Mouse (Mus musculus) hindbrain, embryonic 11.5 days (tissue): ENCODE data around the gene Trpm6. TPM values are rescaled to one million over a fixed set of nuclear protein-coding genes. Genes with fewer than 3 reads are reported as not detected.

Experiments used
- ATAC-seq: fragments of 200-750 bp; cut with Nextera tagmentation; 2 replicates; pipeline ENCODE4 v1.8.0; 2017; ENCODE audit warnings: mild to moderate bottlenecking, moderate TSS enrichment, moderate library complexity; ENCODE audit not compliant: low FRiP score
- DNase-seq: peaks from one replicate; pipeline ENCODE4 v3.0.0-alpha.2; 2015; ENCODE audit warnings: low spot score
- H3K27ac ChIP-seq: fragments of 300-500 bp; sonication (generic); 2 replicates; pipeline ENCODE4 v1.5.1; 2014; ENCODE audit warnings: mild to moderate bottlenecking, low read depth, low read length
- H3K27me3 ChIP-seq: fragments of 300-500 bp; sonication (generic); 2 replicates; pipeline ENCODE4 v1.6.1; 2014; ENCODE audit warnings: mild to moderate bottlenecking, low read length, moderate library complexity, mixed read lengths; ENCODE audit not compliant: control insufficient read depth, insufficient read depth
- H3K36me3 ChIP-seq: fragments of 300-500 bp; sonication (generic); 2 replicates; pipeline ENCODE4 v1.6.1; 2014; ENCODE audit warnings: mild to moderate bottlenecking, low read length, moderate library complexity, mixed read lengths; ENCODE audit not compliant: control insufficient read depth, insufficient read depth
- H3K4me1 ChIP-seq: fragments of 300-500 bp; sonication (generic); replicated peaks from 2 replicates; pipeline ENCODE4 v1.6.1; 2014; ENCODE audit warnings: low read length, mixed read lengths; ENCODE audit not compliant: control insufficient read depth, insufficient read depth
- H3K4me2 ChIP-seq: fragments of 300-500 bp; sonication (generic); replicated peaks from 2 replicates; pipeline ENCODE4 v1.6.1; 2014; ENCODE audit warnings: mild to moderate bottlenecking, low read depth, low read length
- H3K4me3 ChIP-seq: fragments of 300-500 bp; sonication (generic); 2 replicates; pipeline ENCODE4 v1.5.1; 2014; ENCODE audit warnings: low read depth, low read length
- H3K9ac ChIP-seq: fragments of 300-500 bp; sonication (generic); 2 replicates; pipeline ENCODE4 v1.6.1; 2014; ENCODE audit warnings: low read depth, low read length
- H3K9me3 ChIP-seq: fragments of 300-500 bp; sonication (generic); 2 replicates; pipeline ENCODE4 v1.6.1; 2016; ENCODE audit warnings: low read length; ENCODE audit not compliant: control insufficient read depth
- whole genome bisulfite sequencing: fragments of 180-500 bp; shearing (Covaris S2); extraction: QIAGEN DNeasy Blood & Tissue Kit; methylation state at CpG from one replicate; pipeline ENCODE4 v1.1.7; 2014; 5-methylcytosine and 5-hydroxymethylcytosine counted together
- polyA plus RNA-seq: library from polyadenylated mRNA; unstranded; fragments of >200 nt; fragmentation: Nextera tagmentation; extraction: Ambion mirVana; gene quantifications from 2 replicates; pipeline ENCODE4 v1.2.1, GENCODE M21; 2014

Trpm6 gene
- polyA plus RNA-seq, 1 experiment from 2014 or later: 0.43 TPM

GRCm38 (mm10) chr19:18799646-18800045, 49.9 kb downstream of the Trpm6 start:
- 70% methylated on average over 1 of the region's 1 CpGs for WGBS
- Histone ChIP-seq H3K4me1 (no peaks in the 10 kb centered on the region), H3K27ac (no peak overlapping the region), H3K4me2 (no peak overlapping the region), H3K9ac (no peak overlapping the region), H3K36me3 (no peaks in the 10 kb centered on the region), H3K9me3 (no peaks in the 10 kb centered on the region), H3K4me3 (no peak overlapping the region), H3K27me3 (no peaks in the 10 kb centered on the region)
- ATAC-seq: no peak
- no peak for DNase-seq

DNA sequence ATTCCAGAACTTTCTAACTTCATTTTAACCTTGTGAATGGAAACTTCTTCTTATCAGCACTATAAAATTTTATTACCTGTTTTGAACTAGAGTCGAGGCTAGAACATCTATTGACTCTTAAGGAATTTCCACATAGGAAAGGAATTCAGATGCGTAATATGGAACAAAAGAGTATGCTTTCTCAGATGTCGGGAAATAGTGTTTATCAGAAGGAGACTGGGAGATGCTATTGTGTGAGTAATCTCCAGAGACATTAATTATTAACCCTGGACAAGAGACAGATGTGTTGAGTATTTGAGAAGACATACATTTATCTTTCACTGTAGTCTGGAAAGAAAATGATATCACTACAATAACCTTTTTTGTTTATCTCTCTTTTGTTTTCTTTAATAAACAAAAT, 61.5 kb downstream of the Trpm6 start:
- Histone ChIP-seq H3K36me3 (no peaks in the 10 kb centered on the region), H3K4me1 (no peaks in the 10 kb centered on the region), H3K27ac (no peak overlapping the region), H3K27me3 (no peaks in the 10 kb centered on the region), H3K9me3 (no peaks in the 10 kb centered on the region), H3K9ac (no peak overlapping the region), H3K4me2 (no peak overlapping the region), H3K4me3 (no peak overlapping the region)
- ATAC-seq: no peak
- no peak for DNase-seq
- WGBS: 81% methylated on average over 3 of the region's 3 CpGs

- no peak for DNase-seq
- Histone ChIP-seq H3K4me3 (no peak overlapping the region), H3K9me3 (no peaks in the 10 kb centered on the region), H3K4me1 (no peaks in the 10 kb centered on the region), H3K27me3 (no peaks in the 10 kb centered on the region), H3K27ac (no peak overlapping the region), H3K36me3 (no peaks in the 10 kb centered on the region), H3K9ac (no peak overlapping the region), H3K4me2 (no peak overlapping the region)
- 81% methylated on average over 13 of the region's 13 CpGs for WGBS
- no peak for ATAC-seq
Measured at GRCm38 (mm10) chr19:18815170-18815569, 65.4 kb downstream of the Trpm6 start.

GRCm38 (mm10) chr19:18817425-18817824, 67.6 kb downstream of the Trpm6 start:
- H3K4me2 ChIP-seq: no peak overlapping the region
- no peaks in the 10 kb centered on the region for H3K9me3 ChIP-seq
- no peak for ATAC-seq
- DNase-seq: no peak
- no peaks in the 10 kb centered on the region for H3K4me1 ChIP-seq
- WGBS: 80% methylated on average over 2 of the region's 2 CpGs
- H3K36me3 ChIP-seq: no peaks in the 10 kb centered on the region
- H3K4me3 ChIP-seq: no peak overlapping the region
- H3K9ac ChIP-seq: no peak overlapping the region
- H3K27me3 ChIP-seq: no peaks in the 10 kb centered on the region
- no peak overlapping the region for H3K27ac ChIP-seq

- H3K36me3 ChIP-seq: no peaks in the 10 kb centered on the region
- WGBS: 82% methylated on average over 2 of the region's 2 CpGs
- no peaks in the 10 kb centered on the region for H3K4me1 ChIP-seq
- no peaks in the 10 kb centered on the region for H3K9me3 ChIP-seq
- H3K4me3 ChIP-seq: no peak overlapping the region
- no peak overlapping the region for H3K4me2 ChIP-seq
- no peaks in the 10 kb centered on the region for H3K27me3 ChIP-seq
- ATAC-seq (no peak), DNase-seq (no peak)
- H3K27ac ChIP-seq: no peak overlapping the region
- H3K9ac ChIP-seq: no peak overlapping the region
Measured at GRCm38 (mm10) chr19:18828601-18829000, 78.8 kb downstream of the Trpm6 start.

- Histone ChIP-seq H3K27me3 (no peaks in the 10 kb centered on the region), H3K27ac (no peak overlapping the region), H3K4me2 (no peak overlapping the region), H3K36me3 (no peaks in the 10 kb centered on the region), H3K9me3 (no peaks in the 10 kb centered on the region), H3K4me1 (no peaks in the 10 kb centered on the region), H3K9ac (no peak overlapping the region), H3K4me3 (no peak overlapping the region)
- WGBS: 91% methylated on average over 3 of the region's 3 CpGs
- no peak for DNase-seq
- ATAC-seq: no peak
Measured at GRCm38 (mm10) chr19:18831196-18831595, 81.4 kb downstream of the Trpm6 start.

GRCm38 (mm10) chr19:18834971-18835370, 85.2 kb downstream of the Trpm6 start:
- no peak overlapping the region for H3K4me3 ChIP-seq
- peak; percentile 76 for DNase-seq
- WGBS: 15% methylated on average over 6 of the region's 6 CpGs
- no peak overlapping the region for H3K9ac ChIP-seq
- no peak overlapping the region for H3K4me2 ChIP-seq
- no peaks in the 10 kb centered on the region for H3K27me3 ChIP-seq
- H3K27ac ChIP-seq: no peak overlapping the region
- H3K4me1 ChIP-seq: no peaks in the 10 kb centered on the region
- ATAC-seq: peak; percentile 35; the same call in 1 of the 2 replicates
- no peaks in the 10 kb centered on the region for H3K9me3 ChIP-seq
- no peaks in the 10 kb centered on the region for H3K36me3 ChIP-seq

DNA sequence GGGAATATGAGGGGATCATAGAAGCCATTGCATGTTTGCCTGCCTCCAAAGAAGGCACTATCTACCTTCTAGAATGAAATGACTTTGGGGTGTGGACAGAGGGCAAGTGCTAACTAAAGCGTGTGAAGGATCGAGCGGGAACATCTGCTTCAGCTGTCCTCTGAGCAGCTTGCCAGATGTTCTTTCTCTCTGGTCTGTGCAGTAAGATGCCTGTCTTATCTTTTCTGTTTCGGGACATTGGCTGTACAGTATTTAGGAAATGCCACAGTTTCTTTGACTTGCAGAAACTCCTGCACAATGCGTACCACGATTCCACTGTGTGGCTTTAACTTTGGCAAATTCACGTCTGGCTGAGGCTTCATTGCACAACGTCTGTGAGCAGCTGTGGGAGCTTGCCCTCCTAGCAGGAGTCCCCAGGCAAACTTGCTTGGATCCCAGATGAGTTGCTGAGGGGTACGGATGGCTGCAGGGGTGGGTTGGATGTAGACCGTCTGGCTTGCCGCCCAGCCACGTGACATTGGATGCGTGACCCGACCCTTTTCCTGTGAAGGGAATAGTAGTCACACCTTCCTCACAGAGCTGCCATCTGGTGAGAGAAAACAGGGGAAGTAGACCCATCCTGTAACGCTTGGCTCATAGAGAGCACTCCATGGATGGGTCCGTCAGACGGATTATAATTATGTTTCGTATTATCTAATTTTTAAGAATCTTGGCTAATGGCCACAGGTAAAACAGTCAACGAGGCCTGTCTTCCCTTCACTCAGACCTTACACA, 92.2 kb downstream of the Trpm6 start:
- no peak overlapping the region for H3K9ac ChIP-seq
- H3K36me3 ChIP-seq: no peaks in the 10 kb centered on the region
- H3K4me2 ChIP-seq: no peak overlapping the region
- no peaks in the 10 kb centered on the region for H3K4me1 ChIP-seq
- ATAC-seq (no peak), DNase-seq (no peak)
- H3K27me3 ChIP-seq: no peaks in the 10 kb centered on the region
- H3K27ac ChIP-seq: no peak overlapping the region
- H3K4me3 ChIP-seq: no peak overlapping the region
- WGBS: 85% methylated on average over 19 of the region's 19 CpGs
- no peaks in the 10 kb centered on the region for H3K9me3 ChIP-seq

- Histone ChIP-seq H3K9ac (no peak overlapping the region), H3K4me3 (no peak overlapping the region), H3K4me1 (no peaks in the 10 kb centered on the region), H3K9me3 (no peaks in the 10 kb centered on the region), H3K36me3 (no peaks in the 10 kb centered on the region), H3K27ac (no peak overlapping the region), H3K4me2 (no peak overlapping the region), H3K27me3 (no peaks in the 10 kb centered on the region)
- no peak for DNase-seq
- ATAC-seq: no peak
- 87% methylated on average over 11 of the region's 11 CpGs for WGBS
Measured at GRCm38 (mm10) chr19:18842626-18843025, 92.8 kb downstream of the Trpm6 start.
